Mouse (Mus musculus) retina, postnatal 1 day (tissue): Measurements from ENCODE around the gene Sirpa.

ENCODE experiments used
- DNase-seq: peaks from one replicate; pipeline ENCODE4 v3.0.0-alpha.2; 2012

Sirpa gene

GRCm38 (mm10) chr2:129592459-129593140, at the start of gene Sirpa:
TSS of gene Sirpa (plus strand) at chr2:129592835.
- DNase-seq, result peak; percentile 82

- peak; percentile 55 for DNase-seq
Observed at GRCm38 (mm10) chr2:129544448-129544847, 48.2 kb upstream of the Sirpa start.

DNA sequence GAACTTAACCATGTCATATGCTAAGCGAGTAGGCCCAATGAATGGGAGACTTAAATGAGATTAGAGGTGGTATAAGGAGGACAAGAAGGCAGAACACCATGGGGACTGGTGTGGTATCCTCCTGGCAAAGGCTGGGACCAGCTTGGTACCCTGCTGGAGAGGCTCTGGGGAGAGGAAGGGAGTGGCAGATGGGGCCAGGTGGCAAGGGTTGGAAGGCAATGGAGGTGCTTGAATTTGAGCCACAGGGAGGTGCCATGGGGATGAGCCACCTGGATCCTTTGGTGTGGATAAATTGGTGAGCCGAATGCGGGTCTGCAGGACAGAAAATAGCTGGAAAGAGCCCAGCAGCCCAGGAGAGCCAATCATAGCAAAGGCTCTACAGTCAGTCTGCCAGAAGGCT, 47.7 kb upstream of the Sirpa start:
- DNase-seq, result no peak

GRCm38 (mm10) chr2:129545596-129545995, 47.0 kb upstream of the Sirpa start:
- DNase-seq, result no peak

- no peak for DNase-seq
Observed at GRCm38 (mm10) chr2:129546772-129547171, 45.9 kb upstream of the Sirpa start.

- DNase-seq, result no peak
Observed at GRCm38 (mm10) chr2:129549537-129550135, 43.0 kb upstream of the Sirpa start.

DNA sequence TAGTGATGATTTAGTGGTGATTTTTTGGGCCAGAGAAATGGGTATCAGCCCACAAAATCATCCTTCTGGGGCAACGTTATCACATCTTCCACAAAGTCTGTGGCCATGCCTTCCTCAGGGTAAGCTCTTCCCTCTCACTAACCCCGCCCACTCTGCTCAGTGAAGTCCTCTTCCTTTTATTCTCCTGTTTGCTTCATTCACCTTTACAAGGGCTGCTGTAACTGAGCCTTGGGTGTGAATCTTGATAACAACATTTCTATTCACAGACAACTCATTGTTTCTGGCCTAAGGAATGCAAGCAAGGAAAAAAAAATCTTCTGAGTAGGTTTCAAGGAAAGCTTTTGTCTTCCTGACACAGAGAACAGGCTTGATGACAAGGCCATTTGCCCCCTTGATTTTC, 41.9 kb upstream of the Sirpa start:
- no peak for DNase-seq

GRCm38 (mm10) chr2:129556081-129556480, 36.6 kb upstream of the Sirpa start:
- no peak for DNase-seq

DNA sequence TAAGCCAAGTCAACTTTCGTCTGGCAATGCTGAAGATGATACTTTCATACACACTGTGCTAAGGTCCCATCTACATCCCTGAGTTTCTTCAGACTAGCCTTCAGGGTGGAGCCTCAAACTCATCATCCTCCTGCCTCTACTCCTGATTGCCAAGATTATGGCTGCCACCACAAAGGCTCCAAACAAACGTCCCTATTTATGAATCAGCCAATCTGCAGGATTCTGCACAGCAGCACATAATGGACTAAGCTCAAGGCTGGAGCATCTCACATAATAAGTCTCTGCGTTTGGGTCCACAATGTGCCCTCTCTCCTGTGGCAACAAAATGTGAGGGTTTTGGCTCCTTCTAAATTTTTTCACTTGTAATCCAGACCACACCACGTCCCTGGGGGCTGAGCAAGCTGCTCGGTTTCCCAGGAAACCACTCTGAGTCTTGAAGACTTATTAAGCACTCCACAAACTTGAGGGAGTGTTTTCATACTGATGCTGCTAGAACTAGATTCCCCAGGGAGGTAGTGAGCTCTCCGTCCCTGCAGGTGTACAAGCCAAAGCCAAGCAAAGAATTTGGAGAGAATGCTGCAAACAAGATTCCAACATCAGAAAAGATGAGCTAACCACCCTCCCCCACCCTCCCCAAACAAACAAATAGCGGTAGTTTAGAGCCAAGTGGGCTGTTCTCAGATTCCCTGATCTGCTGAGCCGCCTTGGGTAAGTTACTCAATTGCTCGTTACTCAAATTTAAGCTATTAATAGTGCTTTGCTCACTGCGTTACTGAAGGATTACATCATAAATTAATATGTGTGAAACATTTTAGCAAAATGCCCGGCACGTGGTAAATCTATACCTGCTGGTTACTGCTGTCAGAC, 34.4 kb upstream of the Sirpa start:
- DNase-seq, result no peak

DNA sequence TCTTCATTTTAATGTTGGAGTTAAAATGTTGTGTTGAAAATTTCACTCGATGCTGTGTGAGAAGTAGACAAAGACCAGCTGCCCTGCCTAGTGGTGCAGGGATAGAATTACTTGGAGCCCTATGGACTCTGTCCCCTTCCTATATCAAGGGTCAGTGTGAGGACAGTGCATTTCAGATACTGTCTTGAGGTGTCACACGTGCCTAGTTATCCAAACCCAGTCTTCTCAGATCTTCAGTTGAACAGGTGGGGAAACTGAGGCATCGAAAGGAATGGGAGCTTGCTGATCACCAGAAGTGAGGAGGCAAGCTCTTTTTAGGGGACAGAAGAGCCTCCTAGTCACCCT, 33.8 kb upstream of the Sirpa start:
- no peak for DNase-seq

DNA sequence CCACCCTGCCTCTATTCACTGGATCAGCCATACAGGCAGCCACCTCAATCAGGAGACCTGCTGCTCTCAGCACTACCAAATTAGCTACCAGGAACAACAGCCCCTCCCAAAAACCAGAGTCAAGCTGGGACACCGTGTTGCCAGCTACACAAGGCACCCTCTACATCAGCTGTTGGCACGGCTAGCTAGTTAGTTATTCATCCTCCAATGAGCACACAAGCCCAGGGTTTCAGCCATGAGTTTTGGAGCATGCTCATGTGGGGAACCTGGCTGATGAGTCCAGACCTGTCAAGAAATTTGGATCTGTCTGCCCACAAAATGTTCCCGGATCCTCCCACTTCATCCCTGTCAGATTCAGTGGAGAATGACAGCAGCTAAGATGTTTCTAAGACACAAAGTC, 30.8 kb upstream of the Sirpa start:
- DNase-seq, result peak; percentile 12

DNA sequence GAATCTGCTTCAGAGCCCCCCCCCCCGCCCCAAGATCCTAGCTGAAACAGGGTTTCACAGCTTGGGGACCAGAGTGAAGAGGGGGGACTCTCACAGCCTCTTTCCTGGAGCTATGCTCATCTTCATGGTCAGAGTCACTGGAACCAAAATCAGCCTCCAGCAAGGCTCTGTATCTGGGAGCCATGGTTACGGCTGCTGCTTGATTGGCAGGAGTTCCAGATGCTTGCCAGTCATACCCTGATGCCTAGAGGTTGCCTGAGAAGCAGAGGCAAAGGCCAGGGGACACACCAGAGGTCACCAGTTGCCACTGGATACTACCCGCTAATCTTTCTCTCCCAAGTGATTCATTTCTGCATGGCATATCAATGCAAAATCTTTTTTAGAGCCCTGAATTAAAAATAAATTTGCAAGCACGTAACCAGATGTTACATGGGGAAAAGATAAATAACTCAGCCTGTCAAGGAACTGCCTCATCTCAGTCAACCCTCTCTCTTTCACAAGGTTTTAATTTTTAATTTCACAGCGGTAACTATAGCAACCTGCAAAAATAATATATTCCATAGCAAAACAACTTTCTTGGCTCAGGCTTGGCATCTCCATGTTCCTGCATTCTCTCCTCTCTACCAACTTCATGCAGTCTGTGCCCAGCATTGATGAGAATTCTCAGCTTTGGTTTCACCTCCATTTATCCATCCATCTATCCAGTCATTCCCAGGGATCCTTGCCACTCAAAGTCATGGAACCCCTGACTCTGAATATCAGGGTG, 28.5 kb upstream of the Sirpa start:
- peak; percentile 23 for DNase-seq

DNA sequence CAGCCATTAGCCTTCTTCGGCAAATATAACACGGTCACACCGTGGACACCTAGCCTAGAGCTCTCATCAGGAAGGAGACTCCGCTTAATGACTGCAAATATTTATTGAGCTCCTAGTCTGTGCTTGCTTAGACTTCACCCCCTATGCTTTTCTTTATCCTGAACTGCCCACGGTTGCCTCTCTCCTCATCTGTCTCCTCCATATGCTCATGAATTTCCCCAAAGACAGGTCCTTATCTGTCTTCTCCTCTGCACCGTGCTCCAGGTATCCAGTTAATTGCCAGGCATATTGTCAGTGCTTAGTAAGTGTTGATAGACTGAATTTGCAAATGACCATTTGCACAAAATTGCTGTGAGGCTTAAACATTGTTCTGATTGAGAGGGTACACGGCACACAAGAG, 23.5 kb upstream of the Sirpa start:
- no peak for DNase-seq

GRCm38 (mm10) chr2:129569556-129569955, 23.1 kb upstream of the Sirpa start:
- no peak for DNase-seq

DNA sequence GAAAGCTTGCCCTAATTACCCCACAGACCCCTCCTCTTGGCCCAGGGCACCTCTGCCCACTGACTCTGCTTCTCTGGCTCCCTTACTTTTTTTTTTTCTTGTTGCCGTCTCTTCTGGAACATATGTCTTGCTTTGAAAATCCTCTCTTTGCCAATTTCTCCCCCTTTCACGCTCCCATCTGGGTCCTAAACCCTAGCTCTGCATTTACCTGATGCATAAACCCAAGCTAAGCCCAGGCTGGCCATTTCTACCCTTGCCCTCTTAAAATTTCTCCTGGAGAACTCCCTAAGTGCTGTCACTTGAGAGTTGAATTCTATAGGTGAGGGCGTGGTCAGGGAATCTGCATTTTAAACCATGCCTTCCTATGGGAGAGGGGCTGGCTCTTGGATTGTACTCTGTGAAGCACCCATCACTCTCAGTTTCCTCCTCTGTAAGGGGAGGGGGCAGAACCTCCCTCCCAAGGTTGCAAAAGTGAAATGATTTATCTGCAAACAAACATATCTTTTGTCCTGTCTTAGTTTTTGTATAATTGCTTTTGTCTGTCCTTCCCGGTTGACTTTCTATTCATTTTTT, 18.8 kb upstream of the Sirpa start:
- no peak for DNase-seq

DNA sequence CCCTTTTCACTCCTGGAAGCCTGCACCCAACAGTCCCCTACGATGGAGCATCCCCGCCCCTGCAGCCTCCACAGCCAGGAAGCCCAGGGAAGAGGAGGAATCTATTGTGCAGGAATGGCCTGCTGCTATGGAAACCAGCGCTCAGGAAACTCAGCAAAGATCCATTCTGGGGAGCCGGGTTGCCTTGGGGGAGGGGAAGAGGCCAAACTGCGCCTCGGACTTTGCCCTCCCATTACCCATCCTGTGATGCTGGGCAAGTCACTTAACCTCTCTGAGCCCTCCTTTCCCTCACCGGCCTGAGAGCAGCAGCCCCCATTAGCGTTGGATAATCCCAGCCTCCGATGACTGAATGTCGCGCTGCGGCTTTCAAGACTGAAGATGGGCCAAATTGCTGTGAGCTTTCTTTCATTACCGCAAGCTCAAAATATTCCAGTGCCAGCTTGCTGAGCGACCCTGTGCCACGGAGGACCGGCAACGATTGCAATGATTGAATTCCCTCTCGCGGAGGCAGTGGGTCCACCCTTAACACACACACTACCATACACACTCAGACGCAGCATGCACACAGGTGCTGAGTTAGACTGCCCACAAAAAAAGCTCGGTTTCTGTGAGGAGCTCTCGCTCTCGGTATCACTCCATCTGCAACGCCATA, 18.1 kb upstream of the Sirpa start:
- DNase-seq, result peak; percentile 65

DNA sequence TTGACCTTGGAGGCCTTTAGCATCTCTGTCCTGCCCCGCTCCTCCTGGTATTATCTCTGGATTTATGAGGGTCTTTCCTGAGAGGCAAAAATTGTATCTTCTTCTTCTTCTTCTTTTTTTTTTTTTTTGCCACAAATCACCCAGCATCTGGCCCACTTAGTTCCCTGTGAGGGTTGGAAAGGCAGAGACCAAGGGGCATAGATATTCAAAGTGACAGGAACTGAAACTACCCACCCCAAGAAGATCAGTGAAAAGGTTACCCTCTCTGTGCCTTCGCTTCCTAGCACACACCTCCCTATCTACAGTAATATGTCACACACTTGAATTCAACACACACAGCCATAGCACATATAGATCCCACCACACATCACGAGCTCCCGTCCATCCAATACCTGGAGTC, 17.5 kb upstream of the Sirpa start:
- DNase-seq, result no peak

GRCm38 (mm10) chr2:129576611-129577447, 15.8 kb upstream of the Sirpa start:
- no peak for DNase-seq

DNA sequence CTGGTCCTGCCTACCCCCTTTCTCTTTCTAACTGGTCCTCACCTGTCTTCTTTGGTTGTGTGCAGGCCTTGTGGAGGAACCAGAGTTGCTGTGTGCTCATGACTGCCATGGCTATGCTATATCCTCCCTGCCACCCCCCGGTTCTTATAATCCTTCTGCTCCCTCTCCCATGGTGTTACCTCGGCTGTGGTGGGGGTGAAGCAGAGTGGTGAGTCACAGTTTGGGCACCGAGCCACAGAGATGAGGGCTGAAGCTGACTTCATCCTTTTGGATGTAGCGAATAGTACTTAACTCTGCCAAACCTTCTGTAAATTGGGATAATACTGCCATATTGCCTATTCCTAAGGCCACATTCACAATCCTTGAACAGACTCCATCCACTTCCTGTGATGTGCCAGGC, 12.0 kb upstream of the Sirpa start:
- no peak for DNase-seq

DNA sequence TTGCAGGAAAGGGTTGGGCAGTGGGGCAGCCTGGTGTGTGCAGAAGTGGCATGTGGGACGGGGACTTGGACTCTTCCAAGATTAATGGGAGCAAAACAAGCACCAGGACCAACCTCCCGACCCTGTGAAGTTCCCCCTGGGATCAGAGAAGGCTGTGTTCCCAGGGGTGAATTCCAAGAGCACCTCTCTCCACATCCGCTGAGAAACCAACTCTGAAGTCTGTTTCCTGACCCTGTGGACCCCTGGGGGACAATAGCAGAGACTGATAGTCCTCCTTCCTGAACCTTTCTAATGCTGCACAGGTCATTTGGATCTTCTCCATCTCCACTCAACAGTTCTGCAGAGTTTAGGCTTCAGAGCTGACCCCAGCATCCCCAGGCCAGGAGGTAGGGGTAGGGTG, 10.8 kb upstream of the Sirpa start:
- no peak for DNase-seq

DNA sequence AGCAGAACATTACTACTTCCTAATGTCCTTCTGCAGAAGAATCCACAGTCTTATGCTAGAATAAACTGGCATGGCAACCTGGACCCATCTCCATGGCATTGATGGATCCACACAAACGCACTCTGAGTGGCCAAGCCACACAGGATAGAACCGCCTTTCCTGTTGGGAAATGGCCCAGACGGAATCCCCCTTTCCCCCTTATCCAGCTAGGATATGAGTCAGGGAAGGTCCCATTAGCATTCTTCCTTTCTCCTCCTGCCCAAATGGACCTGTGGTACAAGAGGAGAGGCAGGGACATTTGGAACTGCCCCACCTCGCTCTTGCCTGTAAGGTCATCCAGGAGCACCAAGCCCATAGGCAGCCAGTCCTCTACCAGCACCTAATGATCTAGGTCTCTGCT, 10.4 kb upstream of the Sirpa start:
- DNase-seq, result no peak
